Mouse (Mus musculus): Measurements from ENCODE around the gene Zdhhc13.

The Zdhhc13 gene

DNA sequence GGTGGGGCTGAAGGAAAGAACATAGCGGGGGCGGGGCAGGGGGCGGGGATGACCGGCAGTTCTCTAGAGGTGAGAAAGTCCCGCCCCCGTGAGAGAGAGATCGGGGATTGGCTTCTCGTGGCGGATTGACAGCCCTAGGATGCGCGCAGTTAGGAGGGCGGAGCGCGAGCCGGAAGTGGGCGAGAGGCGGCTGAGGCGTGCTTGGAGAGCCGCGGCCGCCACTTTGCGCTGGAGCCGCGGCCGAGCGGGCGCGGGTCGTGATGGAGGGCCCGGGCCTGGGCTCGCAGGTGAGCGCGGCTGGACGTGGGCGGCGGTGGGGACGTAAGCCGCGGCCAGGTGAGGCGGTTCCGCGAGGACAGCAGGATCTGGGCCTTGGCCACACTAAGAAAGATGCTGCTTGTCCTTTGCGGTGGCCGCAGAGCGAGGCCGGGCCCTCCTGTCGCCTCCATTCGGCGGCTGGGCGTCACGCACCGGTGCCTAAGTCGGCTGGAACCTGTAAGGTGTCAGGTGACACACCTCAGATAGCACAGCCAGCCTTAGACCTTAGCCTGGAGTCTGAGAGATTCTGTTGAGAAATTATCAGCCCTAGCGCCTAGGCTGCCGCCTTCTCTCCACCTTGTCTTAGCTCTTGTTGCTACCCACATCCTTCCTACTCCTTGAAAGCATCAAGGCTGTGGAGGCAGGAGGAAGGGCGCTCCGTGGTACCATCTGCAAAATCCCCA is at the start of gene Zdhhc13:
TSS of gene Zdhhc13 (plus strand) at position 153 of the 722 bp plus-strand sequence.
- peak; percentile 96 to 97 for DNase-seq

DNA sequence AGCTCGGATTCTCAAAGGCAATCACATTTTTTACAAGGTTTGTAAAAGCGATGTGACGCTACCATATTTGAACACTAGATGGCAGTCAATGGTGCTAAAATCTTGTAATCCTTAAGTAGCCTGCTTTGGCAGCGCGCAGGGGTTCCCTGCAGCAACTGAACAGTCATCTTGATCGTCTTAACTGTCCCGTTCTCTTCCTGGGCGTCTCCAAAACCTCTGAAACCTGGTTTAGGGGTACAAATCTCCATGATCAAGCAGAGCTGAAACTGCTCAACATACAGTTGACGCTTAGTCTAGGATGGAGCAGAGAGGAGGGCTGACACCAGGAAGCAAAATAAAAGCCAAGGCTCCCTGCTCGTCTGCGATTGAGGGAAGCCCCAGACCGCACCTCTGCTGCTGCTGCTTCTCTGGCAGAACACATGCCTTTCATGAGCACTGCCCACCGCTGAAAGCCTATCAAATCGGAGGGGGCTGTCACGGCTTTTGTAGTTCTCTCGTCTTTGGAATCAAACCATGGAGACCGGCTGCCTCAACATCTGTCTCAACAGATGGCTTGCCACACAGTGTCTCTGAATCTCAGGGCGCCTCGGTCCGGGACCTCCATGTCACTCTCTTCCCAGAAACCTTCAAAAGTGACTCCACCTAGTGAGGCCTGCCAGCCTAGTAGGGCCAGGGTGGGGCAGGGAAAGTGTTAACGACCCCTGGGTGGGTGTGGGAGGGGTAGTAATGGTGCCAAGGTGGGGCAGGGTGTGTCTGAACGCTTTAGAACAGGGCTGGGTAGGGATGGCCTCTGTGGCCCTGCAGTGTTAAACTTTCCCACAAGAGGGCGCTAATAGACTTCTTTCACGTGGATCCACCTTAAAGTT is 39.3 kb upstream of the Zdhhc13 start:
- DNase-seq: peak; percentile 81 to 88

DNA sequence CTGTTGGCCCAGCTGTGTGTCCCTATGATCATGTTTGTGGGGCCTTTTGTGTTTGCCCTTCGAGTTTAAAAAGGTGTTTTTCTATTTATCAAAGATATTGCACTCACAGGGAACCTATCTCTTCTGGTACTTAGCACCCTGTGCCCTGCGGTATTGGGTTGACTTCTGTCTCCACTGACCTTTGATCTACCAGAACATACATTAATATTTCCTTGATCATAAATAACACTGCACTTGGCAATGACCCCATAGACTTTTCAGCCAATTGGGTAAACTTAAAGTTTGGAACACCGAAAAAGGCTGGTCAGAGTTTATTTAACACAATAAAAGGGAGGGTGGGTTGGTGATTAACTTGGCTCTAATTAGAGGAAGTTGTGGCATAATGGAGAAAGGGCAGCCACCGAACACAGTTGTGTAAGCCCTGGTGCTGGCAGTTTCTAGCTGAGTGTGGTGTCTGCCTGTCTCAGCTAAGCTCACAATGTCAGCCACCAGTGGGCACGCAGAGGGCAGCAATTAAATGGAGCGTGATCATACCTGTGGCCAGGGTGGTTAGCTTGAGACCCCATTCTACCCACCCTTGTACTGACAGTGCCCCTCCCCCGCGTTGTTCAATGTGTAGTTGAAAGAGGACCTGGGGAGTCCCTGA is 38.5 kb upstream of the Zdhhc13 start:
- DNase-seq: peak; percentile 39 to 78

DNA sequence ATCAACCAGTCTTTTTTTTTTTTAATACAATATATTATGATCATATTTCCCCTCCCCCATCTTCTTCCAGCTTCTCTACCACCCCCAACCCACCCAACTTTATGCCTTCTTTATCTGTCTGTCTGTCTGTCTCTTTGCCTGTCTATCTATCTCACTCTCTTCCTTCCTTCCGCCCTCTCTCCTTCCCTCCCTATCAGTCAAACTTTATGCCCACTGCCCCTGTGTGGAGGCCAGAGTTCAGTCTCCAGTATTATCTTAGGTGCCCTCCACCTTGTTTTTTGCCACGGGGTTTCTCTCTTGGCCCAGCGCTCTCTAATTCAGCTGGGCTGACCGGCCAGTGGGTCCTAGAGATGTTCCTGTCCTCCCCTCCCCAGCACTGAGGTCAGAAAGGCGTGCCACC is 37.6 kb upstream of the Zdhhc13 start:
- DNase-seq: no peak

DNA sequence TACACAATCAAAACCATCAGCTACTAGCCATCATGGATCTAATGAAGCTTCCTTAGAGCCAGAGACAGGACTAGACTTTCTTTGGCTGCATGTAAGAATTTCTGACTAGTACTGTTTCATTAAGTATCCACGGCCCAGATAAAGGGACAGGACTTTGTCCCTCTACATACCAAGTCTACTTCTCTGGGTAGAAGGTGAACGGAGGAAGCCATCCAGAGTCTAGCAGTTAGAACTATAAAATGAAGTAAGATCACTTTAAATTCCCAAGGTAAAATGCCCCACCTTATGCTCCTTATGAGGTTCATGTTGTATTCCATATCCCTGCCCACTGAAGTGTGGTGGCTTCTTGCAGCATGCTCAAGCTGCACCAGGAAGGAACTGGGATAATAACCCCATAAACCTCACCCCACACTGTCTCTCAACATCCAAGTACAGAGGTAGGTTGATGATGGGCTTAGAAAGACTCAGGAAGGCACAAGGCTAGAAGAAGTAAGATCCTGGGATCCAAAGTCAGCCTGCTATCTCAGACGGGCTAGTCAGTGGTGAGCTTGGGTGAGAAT is 34.3 kb upstream of the Zdhhc13 start:
- DNase-seq: no peak

DNA sequence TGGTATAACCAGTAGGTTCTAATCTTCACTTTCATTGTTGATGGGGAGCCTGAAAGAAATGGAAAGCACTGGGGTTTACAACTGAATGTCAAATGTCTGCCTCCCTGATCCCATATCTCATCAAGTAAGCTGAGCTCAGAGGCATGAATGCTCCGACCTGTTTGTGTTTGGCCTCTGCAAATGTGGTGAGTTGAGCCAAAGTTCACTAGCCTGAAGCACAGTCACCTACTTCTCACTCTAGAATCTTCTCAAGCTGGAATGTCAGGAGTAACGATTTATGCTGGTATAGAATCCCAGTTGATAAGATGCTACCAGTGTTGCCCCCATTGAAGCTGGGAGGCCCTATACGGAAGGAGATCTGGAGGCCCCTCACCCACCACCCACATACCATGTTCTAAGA is 33.0 kb upstream of the Zdhhc13 start:
- no peak for DNase-seq

DNA sequence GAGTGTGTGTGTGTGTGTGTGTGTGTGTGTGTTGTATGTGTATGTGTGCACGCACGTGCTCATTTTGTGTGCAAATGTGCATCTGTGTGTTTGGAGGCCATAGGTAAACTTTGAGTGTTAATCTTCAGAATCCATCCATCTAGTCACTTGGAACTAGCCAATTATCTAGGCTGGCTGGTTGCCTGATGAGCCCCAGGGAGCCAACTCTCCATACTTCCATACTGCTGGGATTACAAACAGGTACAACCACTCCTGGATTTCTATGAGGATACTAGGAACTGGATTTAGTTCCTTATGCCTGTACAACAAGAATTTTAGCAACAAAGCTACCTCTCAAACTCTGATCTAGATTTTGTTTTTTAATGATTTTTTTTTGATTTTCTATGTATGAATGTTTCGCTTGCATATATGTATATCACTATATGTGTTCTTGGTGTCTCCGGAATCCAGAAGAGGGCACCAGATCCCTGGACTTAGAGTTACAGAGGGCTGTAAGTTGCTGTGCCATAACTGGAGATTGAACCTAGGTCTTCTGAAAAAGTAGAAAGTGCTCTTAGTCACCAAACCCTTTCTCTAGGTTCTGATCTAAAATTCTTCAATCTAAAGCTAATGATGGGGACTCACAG is 32.4 kb upstream of the Zdhhc13 start:
- DNase-seq: no peak

DNA sequence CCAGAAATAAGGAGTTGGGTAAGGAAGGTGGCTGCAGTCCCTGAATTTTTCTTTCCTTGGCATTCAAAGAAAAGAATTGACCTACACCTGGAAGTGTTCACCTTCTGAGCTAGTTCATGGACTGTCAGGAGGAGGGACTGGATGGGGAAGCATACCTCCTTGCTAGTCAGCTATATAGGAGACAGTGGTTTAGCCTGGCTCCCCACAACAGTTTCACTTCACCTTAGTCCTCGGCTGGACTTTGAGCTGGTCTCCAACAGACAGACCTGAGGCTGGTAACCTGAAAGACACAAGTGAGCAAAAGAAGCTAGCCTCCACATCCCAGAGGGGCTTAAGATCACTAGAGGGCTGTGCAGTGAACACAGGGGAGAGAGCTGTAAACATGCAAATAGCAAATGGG is 30.7 kb upstream of the Zdhhc13 start:
- DNase-seq: no peak

DNA sequence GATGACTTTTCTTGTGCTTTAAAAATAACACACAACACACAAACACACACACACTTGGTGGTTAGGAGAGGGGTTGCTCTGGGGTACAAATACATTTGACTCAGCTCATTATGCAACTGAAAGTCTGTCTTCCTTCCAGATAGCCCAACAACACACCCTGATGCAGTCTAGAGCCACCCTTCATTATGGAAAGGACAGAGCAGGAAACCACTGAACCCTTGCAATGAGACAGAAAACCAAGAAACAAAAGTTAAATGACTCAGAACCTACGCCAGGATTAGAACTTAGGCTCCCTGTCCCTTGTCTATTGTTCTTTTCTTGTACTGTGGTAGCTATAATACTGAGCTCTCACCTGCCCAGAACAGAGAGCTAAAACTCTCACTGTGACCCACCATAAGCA is 28.0 kb upstream of the Zdhhc13 start:
- no peak for DNase-seq

DNA sequence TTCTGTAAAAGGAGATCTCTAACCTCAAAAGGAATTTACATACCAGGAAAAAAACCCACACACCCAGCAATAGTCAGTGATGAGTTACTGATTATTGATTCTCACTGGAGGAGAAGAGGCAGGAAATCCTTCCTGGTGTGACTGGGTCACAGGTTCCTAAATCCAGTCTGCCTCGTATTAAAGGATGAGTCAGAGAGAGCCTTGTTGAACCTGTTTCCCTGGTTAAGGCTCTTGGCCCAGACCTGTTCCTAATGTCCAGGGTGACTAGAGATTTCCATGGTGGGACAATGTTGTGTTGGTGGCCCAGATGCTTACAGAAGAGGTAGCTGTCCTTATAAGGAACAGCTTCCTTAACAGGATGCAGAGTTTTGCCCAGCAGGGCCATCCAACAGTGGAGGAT is 26.5 kb upstream of the Zdhhc13 start:
- DNase-seq: no peak

DNA sequence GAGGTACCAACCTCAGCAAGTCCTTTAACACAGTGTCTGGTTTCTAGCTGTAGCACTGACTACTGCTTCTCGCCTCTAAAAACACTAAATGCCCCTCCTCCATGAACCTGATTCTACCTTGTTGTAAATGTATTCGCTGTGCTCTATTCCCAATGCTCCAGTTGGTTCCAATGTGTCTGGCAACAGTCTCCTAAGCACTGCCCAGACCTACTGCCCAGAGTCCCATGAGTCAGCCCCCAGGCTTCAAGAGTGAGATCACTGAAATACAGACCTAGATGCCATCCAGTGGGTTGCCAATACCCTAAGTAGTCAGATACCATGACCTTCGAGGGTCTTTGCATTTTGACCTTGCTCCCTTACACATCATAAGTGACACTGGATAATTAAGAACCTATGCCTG is 26.1 kb upstream of the Zdhhc13 start:
- no peak for DNase-seq

DNA sequence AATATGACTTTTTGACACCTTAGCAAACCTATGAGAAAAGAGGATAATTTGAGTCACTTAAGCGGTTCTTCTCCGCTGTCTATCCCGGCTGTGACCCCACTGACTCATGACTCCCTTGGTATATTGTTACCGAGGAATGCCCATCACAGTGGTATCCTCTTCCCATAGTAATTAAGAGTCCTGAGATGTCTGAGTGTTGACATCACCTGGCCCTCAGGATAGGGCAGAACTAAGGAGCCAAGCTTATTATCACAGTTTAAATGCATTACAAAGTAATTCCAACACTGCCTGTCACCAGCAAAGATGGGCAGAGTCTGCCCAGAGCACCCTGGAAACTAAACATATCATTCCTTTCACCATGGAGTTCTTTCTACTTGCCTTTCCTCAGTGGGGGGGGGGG is 22.8 kb upstream of the Zdhhc13 start:
- no peak for DNase-seq

DNA sequence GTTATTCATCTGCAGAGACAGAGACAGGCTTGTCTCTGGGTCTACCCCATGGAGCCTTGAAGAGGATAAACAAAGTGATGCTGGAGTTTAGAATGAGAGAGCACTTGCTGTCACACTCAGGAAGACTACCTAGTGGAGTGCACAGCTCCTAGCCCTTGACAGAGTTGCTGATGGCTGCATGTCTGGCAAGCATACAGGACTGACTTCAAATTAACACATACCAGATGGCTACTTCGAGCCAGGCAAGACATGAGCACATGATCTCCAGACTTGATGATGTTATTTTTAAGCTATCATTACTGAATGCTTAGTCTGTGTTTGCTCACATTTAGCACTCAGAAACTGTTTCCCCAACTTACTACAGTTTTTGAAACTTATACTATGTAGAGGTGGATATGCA is 19.1 kb upstream of the Zdhhc13 start:
- DNase-seq: no peak

DNA sequence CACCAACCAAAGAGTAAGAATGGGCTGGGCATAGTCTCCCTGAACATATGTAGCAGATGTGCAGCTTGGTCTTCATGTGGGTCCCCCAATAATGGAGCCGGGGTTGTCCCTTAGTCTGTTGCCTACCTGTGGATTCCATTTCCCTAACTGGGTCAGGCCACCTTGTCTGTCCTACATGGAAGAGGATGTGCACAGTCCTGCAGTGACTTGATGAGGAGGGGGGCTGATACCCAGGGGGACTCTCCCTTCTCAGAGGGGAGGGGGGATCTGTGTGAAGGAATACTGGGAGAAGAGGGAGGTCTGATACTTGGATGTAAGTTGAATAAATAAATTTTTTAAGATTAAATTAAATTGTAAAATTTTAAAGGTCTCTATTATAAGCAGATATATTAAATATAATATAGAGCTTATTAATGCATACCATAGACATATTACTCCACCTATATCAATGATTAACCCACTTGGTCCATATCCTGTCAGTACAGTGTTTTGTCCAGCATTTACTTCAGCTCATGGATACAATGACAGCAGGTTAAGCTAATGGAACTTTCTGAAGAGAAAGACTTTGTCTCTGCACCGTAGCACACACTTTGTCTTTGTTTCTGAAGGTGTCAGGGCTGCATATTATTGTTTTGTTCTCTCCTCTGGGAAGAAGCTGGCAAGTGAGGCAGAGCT is 16.6 kb upstream of the Zdhhc13 start:
- no peak for DNase-seq

DNA sequence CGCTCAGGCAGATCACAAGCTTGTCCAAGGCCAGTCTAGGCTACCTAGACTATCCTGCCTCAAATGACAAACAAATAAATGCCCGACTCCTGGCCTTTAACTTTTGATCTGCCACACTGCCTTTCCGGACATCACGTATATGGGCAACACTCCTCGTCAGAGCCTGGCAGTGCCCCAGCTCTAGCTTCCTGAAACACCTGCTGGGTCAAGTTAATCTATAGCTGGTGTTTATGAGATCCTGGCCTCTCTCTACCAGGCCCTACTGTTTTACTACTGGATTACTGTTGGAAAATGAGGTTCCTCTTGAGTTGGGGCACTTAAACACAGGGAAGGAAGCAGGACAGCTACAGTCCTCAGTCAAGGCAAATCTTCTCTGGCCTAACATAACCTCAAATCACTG is 15.5 kb upstream of the Zdhhc13 start:
- DNase-seq: no peak

DNA sequence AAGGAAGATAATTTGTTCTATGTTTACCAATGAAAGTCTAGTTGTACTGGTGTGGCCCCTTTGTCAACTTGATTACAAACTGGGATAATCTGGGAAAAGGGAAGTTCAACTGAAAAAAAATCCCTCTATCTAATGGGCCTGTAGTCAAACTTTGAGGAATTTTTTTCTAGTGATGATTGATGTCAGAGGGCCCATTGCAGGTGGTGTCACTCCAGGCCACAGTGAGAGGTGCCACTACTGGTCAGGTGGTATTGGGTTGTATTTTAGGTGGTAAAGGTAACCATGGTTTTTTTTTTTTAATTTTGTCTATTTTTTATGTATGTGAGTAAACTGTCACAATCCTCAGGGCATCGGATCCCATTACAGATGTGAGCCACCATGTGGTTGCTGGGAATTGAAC is 14.2 kb upstream of the Zdhhc13 start:
- DNase-seq: no peak

DNA sequence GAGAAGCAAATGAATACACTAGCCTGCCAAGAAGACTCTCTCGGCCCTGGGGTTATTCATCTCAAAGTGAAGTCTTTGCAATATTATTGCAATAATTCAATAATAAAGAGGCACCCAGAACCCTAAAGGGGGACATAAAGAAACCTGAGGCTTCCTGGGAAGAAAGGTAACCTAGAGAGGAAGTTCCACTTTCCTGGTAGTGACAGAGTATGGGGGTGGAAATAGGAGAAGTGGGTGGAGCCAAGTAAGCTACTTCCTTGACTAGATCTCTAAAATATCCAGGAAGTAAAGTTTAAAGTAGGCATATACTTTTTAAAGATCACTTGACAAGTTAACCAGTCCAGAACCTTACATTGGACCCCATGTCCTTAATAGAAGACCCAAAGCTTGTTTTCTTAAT is 13.4 kb upstream of the Zdhhc13 start:
- no peak for DNase-seq

DNA sequence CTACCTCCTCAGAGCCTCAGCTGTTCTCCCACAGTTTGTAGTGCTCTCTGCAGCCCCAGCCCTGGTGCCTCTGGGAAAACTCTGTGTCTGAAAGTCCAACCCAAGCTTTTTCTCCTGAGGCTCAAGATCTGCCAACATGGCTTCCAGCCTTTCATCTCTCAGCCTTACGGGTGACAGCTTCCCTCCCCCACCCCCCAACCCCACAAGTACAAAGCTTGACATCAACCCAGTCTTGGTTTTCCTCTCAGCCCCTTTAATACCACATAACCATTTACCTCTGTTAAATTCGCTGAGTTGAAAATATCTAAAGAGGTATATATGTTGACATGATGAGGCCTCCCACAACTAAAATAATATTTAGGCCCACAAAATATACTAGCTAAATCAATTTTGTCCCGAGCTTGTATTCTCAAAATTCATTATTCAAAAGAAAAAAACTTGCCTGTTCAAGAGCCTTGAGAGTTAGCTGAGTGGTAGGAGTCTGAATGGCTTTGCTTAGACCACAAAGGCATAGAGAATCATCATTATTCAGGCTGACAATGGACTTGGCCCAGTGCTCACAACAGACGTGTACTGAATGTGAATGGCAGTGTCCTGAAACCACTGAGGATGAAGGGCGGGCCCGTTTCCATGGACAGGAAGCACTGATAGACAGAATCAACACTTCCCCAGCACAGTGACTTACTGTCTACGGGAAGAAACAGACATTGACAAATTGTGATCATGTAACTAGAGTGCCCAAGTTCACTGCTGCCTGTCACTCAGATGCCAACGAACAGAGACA is 10.9 kb upstream of the Zdhhc13 start:
- DNase-seq: no peak

DNA sequence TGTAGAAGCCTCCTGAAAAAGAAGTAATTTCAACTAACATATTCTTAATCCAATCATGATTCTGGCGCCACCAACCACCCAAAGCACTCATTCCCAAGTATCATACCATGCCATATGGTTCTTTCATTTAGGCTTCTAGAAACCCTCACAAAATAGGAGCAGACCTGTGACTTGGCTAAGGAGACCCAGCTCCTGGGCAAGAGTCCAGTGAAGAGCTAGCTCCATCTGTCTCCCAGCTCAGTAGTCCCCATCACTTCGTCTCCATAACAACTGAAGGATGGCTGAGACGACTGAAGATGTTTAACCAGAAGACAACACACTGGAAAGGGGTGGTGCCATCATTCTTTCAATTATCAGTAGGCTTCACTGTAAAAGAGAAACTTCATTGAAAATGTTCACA is 9.7 kb upstream of the Zdhhc13 start:
- DNase-seq: no peak

DNA sequence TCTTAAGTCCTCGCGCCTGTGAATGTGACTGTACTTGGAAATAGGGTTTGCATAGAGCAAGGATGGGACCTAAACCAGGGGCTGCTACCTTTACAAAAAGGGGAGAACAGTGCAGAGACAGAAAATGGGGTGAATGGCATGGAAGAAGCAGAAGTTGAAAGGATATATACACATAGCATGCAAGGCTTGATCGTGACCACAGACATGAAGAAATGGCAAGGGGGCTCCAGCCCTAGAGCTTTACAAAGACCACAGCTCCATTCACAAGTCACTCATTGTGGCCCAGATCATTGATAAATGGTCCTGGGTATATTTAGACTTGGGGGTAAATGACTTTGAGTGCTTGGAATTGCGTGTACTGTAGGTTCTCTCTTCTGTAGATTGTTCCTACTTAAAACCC is 6.4 kb upstream of the Zdhhc13 start:
- no peak for DNase-seq

DNA sequence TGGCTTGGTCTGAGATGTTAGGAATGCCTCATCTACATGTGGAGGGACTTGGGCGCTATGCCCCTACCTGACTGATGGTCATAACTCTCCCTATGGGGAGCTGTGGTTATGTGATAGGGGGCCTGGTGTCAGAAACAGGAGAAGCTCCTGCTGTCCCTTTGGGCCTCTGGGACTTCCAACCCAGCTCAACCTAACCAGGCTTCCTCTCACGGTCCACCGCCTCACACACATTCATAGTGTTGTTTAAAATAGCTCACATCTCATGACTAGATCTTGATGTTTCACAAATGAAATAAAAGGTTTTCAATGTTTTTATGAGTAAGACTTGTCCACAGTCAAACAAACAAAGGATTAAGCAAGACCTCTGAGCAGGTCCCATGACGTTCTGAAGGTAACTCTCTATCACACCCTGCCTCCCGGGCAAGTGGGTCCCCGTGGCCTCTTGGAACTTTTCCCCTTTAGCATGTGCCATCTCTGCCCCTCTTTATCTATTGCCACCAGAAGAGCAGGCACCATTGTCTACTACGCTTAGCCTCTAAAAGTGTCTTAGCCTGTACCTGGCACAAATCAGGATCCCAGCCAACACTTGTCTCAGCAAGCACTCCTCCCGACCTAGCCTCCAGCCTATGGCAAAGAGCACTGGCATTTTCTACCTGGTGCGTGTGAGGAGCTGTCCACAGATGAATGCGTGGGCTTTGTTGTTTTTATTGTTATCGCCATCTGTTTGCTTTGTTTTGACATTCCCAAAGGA is 3.9 kb upstream of the Zdhhc13 start:
- no peak for DNase-seq
